Mouse (Mus musculus) forebrain, embryonic 10.5 days (tissue): ENCODE measurements around the gene Arhgef26. TPM values are rescaled to one million over a fixed set of nuclear protein-coding genes. Genes with fewer than 3 reads are reported as not detected.

Source experiments
- DNase-seq: peaks from one replicate; pipeline ENCODE4 v3.0.0-alpha.2; 2017; ENCODE audit warnings: low spot score; ENCODE audit errors: extremely low spot score
- H3K27ac ChIP-seq: fragments of 300-500 bp; sonication (generic); 2 replicates; pipeline ENCODE4 v1.5.1; 2016; ENCODE audit warnings: mild to moderate bottlenecking
- H3K27me3 ChIP-seq: fragments of 300-500 bp; sonication (generic); 2 replicates; pipeline ENCODE4 v1.6.1; 2016; ENCODE audit warnings: mild to moderate bottlenecking; ENCODE audit not compliant: poor library complexity, severe bottlenecking
- H3K36me3 ChIP-seq: fragments of 300-500 bp; sonication (generic); replicated peaks from 2 replicates; pipeline ENCODE4 v1.6.1; 2016; ENCODE audit warnings: mild to moderate bottlenecking, moderate library complexity
- H3K4me1 ChIP-seq: fragments of 300-500 bp; sonication (generic); 2 replicates; pipeline ENCODE4 v1.6.1; 2016
- H3K4me3 ChIP-seq: fragments of 300-500 bp; sonication (generic); 2 replicates; pipeline ENCODE4 v1.5.1; 2016; ENCODE audit warnings: mild to moderate bottlenecking, moderate library complexity
- H3K9me3 ChIP-seq: fragments of 300-500 bp; sonication (generic); 2 replicates; pipeline ENCODE4 v1.6.1; 2016; ENCODE audit warnings: mild to moderate bottlenecking, moderate library complexity
- WGBS: fragments of 180-500 bp; shearing (Covaris S2); methylation state at CpG from one replicate; pipeline ENCODE4 v1.1.7; 2016; 5-methylcytosine and 5-hydroxymethylcytosine counted together
- polyA plus RNA-seq: library from polyadenylated mRNA; unstranded; fragments of >200 nt; fragmentation: Nextera tagmentation; extraction: Ambion mirVana; gene quantifications from 2 replicates; pipeline ENCODE4 v1.2.1, GENCODE M21; 2016

Arhgef26 gene
- polyA plus RNA-seq, 1 experiment from 2014 or later, result 7.5 TPM

DNA sequence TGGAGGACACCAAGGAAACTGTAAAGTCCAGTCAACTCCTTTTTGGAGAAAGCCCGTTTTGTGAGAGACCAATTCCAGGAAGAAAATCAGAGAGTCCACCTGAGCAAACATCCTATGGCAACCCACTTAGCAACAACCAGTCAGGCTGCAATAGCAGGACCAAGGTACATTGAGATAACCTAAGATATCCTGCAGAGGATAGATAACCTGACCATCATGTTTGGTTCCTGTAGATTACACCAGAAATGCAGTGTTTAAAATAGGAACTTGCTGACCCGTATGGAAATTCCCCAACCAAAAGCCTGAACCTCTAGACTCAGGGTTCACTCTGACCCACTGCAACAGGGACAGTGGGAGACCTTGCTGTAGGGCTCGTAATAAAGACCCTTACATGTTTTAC is 126.1 kb downstream of the Arhgef26 start:
- DNase-seq, result no peak
- Histone ChIP-seq H3K36me3 (peaks cover 98% of the 10 kb centered on the region), H3K9me3 (no peaks in the 10 kb centered on the region), H3K4me3 (no peak overlapping the region), H3K27me3 (no peaks in the 10 kb centered on the region), H3K4me1 (no peaks in the 10 kb centered on the region), H3K27ac (no peak overlapping the region)
- 92% methylated on average over 3 of the region's 3 CpGs for WGBS

GRCm38 (mm10) chr3:62470179-62470578 is 132.0 kb downstream of the Arhgef26 start:
- DNase-seq, result no peak
- Histone ChIP-seq H3K27me3 (no peaks in the 10 kb centered on the region), H3K4me3 (no peak overlapping the region), H3K36me3 (peaks cover 98% of the 10 kb centered on the region), H3K27ac (no peak overlapping the region), H3K9me3 (no peaks in the 10 kb centered on the region), H3K4me1 (no peaks in the 10 kb centered on the region)
- WGBS, result 92% methylated on average over 1 of the region's 1 CpGs

DNA sequence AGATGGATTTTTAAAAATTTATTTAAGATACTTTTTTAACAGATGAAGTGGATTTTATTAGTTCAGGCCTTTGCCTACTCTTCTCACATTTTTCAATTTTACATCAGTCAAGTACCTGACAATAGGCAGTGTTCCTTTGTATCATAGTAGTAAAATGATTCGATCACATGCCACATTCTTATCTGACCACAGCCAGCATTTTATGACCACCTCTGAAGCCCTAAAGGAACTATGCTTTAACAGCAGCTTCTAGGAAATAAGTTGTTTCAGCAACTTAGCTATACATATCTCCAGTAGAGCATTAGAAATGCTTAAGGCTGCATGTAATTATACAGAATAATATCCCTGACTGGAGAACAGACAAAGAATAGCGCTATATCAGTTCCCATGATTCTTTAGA is 146.2 kb downstream of the Arhgef26 start:
- Histone ChIP-seq H3K9me3 (no peaks in the 10 kb centered on the region), H3K27me3 (no peaks in the 10 kb centered on the region), H3K27ac (no peak overlapping the region), H3K4me3 (no peak overlapping the region), H3K36me3 (peaks cover 100% of the 10 kb centered on the region), H3K4me1 (no peaks in the 10 kb centered on the region)
- WGBS, result 91% methylated on average over 2 of the region's 2 CpGs
- no peak for DNase-seq

- Histone ChIP-seq H3K27me3 (no peaks in the 10 kb centered on the region), H3K36me3 (peaks cover 99% of the 10 kb centered on the region), H3K4me1 (no peaks in the 10 kb centered on the region), H3K27ac (no peak overlapping the region), H3K9me3 (no peaks in the 10 kb centered on the region), H3K4me3 (no peak overlapping the region)
- DNase-seq, result no peak
- WGBS, result 94% methylated on average over 6 of the region's 6 CpGs
Measured at GRCm38 (mm10) chr3:62492568-62492967, 154.4 kb downstream of the Arhgef26 start.

DNA sequence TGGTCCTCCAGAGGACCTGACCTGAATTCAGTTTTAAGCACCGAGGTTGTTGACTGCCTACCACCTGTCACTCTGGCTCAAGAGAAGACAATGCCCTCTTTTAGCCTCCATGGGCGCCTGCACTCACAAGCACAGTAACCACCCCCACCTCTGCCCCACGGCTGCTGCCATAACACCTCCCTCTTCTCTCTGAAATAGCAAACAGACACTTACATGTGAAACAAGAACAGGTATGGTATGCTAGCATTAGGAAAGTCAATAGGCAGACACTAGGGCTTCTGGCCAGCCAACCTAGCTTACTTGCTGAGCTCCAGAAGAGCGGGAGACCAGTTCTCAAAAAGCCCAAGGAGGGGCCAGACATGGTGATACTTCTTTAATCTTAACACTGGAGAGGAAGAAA is 161.2 kb downstream of the Arhgef26 start:
- H3K27me3 ChIP-seq, result no peaks in the 10 kb centered on the region
- no peaks in the 10 kb centered on the region for H3K4me1 ChIP-seq

GRCm38 (mm10) chr3:62505166-62505900 is 167.2 kb downstream of the Arhgef26 start:
- H3K4me1 ChIP-seq, result peaks cover 16% of the 10 kb centered on the region
- H3K27me3 ChIP-seq, result no peaks in the 10 kb centered on the region
- H3K4me3 ChIP-seq, result peak overlapping the region; percentile 92
- H3K27ac ChIP-seq, result no peak overlapping the region
- DNase-seq, result no peak
- no peaks in the 10 kb centered on the region for H3K9me3 ChIP-seq
- H3K36me3 ChIP-seq, result peaks cover 23% of the 10 kb centered on the region
- WGBS, result 82% methylated on average over 5 of the region's 5 CpGs

More for the DNA sequence above, 161.2 kb downstream of the Arhgef26 start:
- Histone ChIP-seq H3K27ac (no peak overlapping the region), H3K4me3 (no peak overlapping the region), H3K36me3 (peaks cover 76% of the 10 kb centered on the region), H3K9me3 (no peaks in the 10 kb centered on the region)
- DNase-seq, result no peak
- WGBS, result 75% methylated on average over 4 of the region's 4 CpGs

DNA sequence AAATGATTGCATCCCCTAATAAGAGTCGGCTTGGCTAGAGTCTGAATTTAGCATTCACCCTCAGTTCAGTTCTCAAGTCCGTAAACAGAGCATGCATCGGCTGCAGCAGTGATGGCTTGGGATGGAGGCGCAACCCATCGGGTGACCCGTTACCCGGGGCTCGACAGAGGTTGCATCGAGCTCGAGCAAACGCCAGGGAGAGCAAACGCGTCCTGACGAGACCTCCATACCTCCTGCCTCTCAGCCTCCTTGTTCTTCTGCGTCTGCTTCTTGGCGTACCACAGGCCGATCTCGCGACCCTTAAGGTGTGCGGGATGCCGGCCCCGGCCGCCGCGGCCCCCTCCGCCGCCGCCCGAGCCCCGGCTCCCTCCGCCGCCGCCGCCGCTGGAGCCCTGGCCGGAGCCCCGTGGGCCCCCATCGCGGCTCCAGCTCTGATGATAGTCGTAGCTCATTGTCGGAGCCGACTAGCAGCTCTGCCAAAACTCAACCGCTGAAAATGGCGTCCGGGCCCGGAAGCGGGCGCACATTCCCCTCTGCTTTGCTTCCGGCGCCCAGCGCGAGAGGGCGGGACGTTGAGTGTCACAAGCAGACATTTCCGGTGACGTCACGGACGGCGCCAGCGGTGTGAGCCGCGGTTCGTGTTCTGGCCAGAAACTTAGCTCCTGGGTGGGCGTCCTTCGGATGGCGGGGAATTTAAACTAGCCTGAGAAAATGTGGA is 168.5 kb downstream of the Arhgef26 start, which contains the start of gene Dhx36:
Dhx36 (minus strand) TSS at position 517 of the 718 bp plus-strand sequence.
- WGBS, result under 1% methylated on average over 66 of the region's 66 CpGs
- H3K4me1 ChIP-seq, result peaks cover 16% of the 10 kb centered on the region
- H3K4me3 ChIP-seq, result peak within 1 kb of the TSS; percentile 92
- no peaks in the 10 kb centered on the region for H3K9me3 ChIP-seq
- H3K27ac ChIP-seq, result peak within 1 kb of the TSS; percentile 97
- peak; percentile 96 for DNase-seq
- H3K27me3 ChIP-seq, result no peaks in the 10 kb centered on the region
- H3K36me3 ChIP-seq, result peaks cover 10% of the 10 kb centered on the region

- Histone ChIP-seq H3K27me3 (no peaks in the 10 kb centered on the region), H3K9me3 (no peaks in the 10 kb centered on the region), H3K4me3 (peak overlapping the region; percentile 92), H3K27ac (peak overlapping the region; percentile 97), H3K4me1 (peaks cover 16% of the 10 kb centered on the region), H3K36me3 (peaks cover 4% of the 10 kb centered on the region)
- WGBS, result 44% methylated on average over 5 of the region's 5 CpGs
- no peak for DNase-seq
Measured at GRCm38 (mm10) chr3:62507206-62507647, 169.1 kb downstream of the Arhgef26 start.

Other genes starting within 250 kb of the Arhgef26 start
- gene Dhx36, start 168.7 kb downstream of the Arhgef26 start, polyA plus RNA-seq, result 34.8 and 35.0 TPM in 2 replicates